Mouse (Mus musculus) hindbrain, embryonic 16.5 days (tissue): ENCODE results near the gene Hs1bp3. TPM values are rescaled to one million over a fixed set of nuclear protein-coding genes. Genes with fewer than 3 reads are reported as not detected.

Source experiments
- ATAC-seq: fragments of 200-750 bp; cut with Nextera tagmentation; 2 replicates; pipeline ENCODE4 v1.8.0; 2017; ENCODE audit warnings: moderate TSS enrichment, moderate library complexity
- H3K27ac ChIP-seq: fragments of 300-500 bp; sonication (generic); 2 replicates; pipeline ENCODE4 v1.5.1; 2014; ENCODE audit warnings: low read depth, mild to moderate bottlenecking, control low read depth, low read length, moderate library complexity
- H3K27me3 ChIP-seq: fragments of 300-500 bp; sonication (generic); replicated peaks from 2 replicates; pipeline ENCODE4 v1.6.1; 2014; ENCODE audit warnings: low read length; ENCODE audit not compliant: control insufficient read depth, insufficient read depth
- H3K36me3 ChIP-seq: fragments of 300-500 bp; sonication (generic); 2 replicates; pipeline ENCODE4 v1.6.1; 2014; ENCODE audit warnings: mild to moderate bottlenecking, low read length, moderate library complexity, mixed read lengths; ENCODE audit not compliant: control insufficient read depth, insufficient read depth
- H3K4me1 ChIP-seq: fragments of 300-500 bp; sonication (generic); 2 replicates; pipeline ENCODE4 v1.6.1; 2014; ENCODE audit warnings: low read depth, low read length; ENCODE audit not compliant: control insufficient read depth, insufficient read depth
- H3K4me2 ChIP-seq: fragments of 300-500 bp; sonication (generic); 2 replicates; pipeline ENCODE4 v1.6.1; 2014; ENCODE audit warnings: mild to moderate bottlenecking, low read length, control low read depth, moderate library complexity
- H3K4me3 ChIP-seq: fragments of 300-500 bp; sonication (generic); 2 replicates; pipeline ENCODE4 v1.5.1; 2014; ENCODE audit warnings: mild to moderate bottlenecking, low read length, control low read depth, moderate library complexity
- H3K9ac ChIP-seq: fragments of 300-500 bp; sonication (generic); 2 replicates; pipeline ENCODE4 v1.6.1; 2014; ENCODE audit warnings: low read depth, mild to moderate bottlenecking, control low read depth, low read length, moderate library complexity
- H3K9me3 ChIP-seq: fragments of 300-500 bp; sonication (generic); 2 replicates; pipeline ENCODE4 v1.6.1; 2014; ENCODE audit warnings: mild to moderate bottlenecking, low read length, moderate library complexity; ENCODE audit not compliant: control insufficient read depth
- WGBS: fragments of 180-500 bp; shearing (Covaris S2); extraction: QIAGEN DNeasy Blood & Tissue Kit; methylation state at CpG from one replicate; pipeline ENCODE4 v1.1.7; 2014; 5-methylcytosine and 5-hydroxymethylcytosine counted together
- polyA plus RNA-seq: library from polyadenylated mRNA; unstranded; fragments of >200 nt; fragmentation: Nextera tagmentation; extraction: Ambion mirVana; gene quantifications from 2 replicates; pipeline ENCODE4 v1.2.1, GENCODE M21; 2015

Gene Hs1bp3
- polyA plus RNA-seq, 1 experiment from 2014 or later, result 10.1 TPM

- H3K9me3 ChIP-seq, result no peaks in the 10 kb centered on the region
- H3K4me1 ChIP-seq, result peaks cover 13% of the 10 kb centered on the region
- no peak overlapping the region for H3K4me3 ChIP-seq
- 0 out of 2 replicates have a peak, but pooled peaks cover 2% of the 10 kb centered on the region for H3K36me3 ChIP-seq
- no peak overlapping the region for H3K4me2 ChIP-seq
- H3K27me3 ChIP-seq, result no peaks in the 10 kb centered on the region
- 80% methylated on average over 5 of the region's 5 CpGs for WGBS
- ATAC-seq, result no peak
- no peak overlapping the region for H3K9ac ChIP-seq
- no peak overlapping the region for H3K27ac ChIP-seq
Observed at GRCm38 (mm10) chr12:8316541-8316940, 3.3 kb downstream of the Hs1bp3 start.

- Histone ChIP-seq H3K36me3 (peaks cover 15% of the 10 kb centered on the region), H3K9ac (no peak overlapping the region), H3K4me3 (no peak overlapping the region), H3K4me1 (no peaks in the 10 kb centered on the region), H3K27me3 (no peaks in the 10 kb centered on the region), H3K4me2 (no peak overlapping the region), H3K27ac (no peak overlapping the region), H3K9me3 (no peaks in the 10 kb centered on the region)
- ATAC-seq, result peak; percentile 52
- WGBS, result 46% methylated on average over 5 of the region's 5 CpGs
Observed at GRCm38 (mm10) chr12:8320084-8320713, 7.0 kb downstream of the Hs1bp3 start.

GRCm38 (mm10) chr12:8321506-8321905, 8.3 kb downstream of the Hs1bp3 start:
- no peak for ATAC-seq
- Histone ChIP-seq H3K4me2 (no peak overlapping the region), H3K27me3 (no peaks in the 10 kb centered on the region), H3K9me3 (no peaks in the 10 kb centered on the region), H3K27ac (no peak overlapping the region), H3K9ac (no peak overlapping the region), H3K4me3 (no peak overlapping the region), H3K4me1 (no peaks in the 10 kb centered on the region), H3K36me3 (peaks cover 15% of the 10 kb centered on the region)
- WGBS, result 71% methylated on average over 10 of the region's 10 CpGs

- WGBS, result 84% methylated on average over 10 of the region's 10 CpGs
- Histone ChIP-seq H3K36me3 (peaks cover 15% of the 10 kb centered on the region), H3K27me3 (no peaks in the 10 kb centered on the region), H3K9me3 (no peaks in the 10 kb centered on the region), H3K4me3 (no peak overlapping the region), H3K4me1 (peaks cover 12% of the 10 kb centered on the region), H3K27ac (no peak overlapping the region), H3K4me2 (no peak overlapping the region), H3K9ac (no peak overlapping the region)
- no peak for ATAC-seq
Observed at GRCm38 (mm10) chr12:8324086-8324485, 10.9 kb downstream of the Hs1bp3 start.

GRCm38 (mm10) chr12:8325245-8325942, 12.2 kb downstream of the Hs1bp3 start:
- Histone ChIP-seq H3K4me2 (no peak overlapping the region), H3K9ac (no peak overlapping the region), H3K27me3 (no peaks in the 10 kb centered on the region), H3K36me3 (peaks cover 18% of the 10 kb centered on the region), H3K4me1 (peaks cover 12% of the 10 kb centered on the region), H3K9me3 (no peaks in the 10 kb centered on the region), H3K27ac (no peak overlapping the region), H3K4me3 (no peak overlapping the region)
- ATAC-seq, result no peak
- WGBS, result 94% methylated on average over 13 of the region's 13 CpGs

GRCm38 (mm10) chr12:8325943-8326522, 12.8 kb downstream of the Hs1bp3 start:
- H3K4me2 ChIP-seq, result no peak overlapping the region
- H3K27ac ChIP-seq, result no peak overlapping the region
- H3K4me3 ChIP-seq, result no peak overlapping the region
- H3K4me1 ChIP-seq, result peaks cover 12% of the 10 kb centered on the region
- WGBS, result 86% methylated on average over 17 of the region's 17 CpGs
- no peaks in the 10 kb centered on the region for H3K9me3 ChIP-seq
- no peak for ATAC-seq
- H3K36me3 ChIP-seq, result peaks cover 18% of the 10 kb centered on the region
- H3K27me3 ChIP-seq, result no peaks in the 10 kb centered on the region
- no peak overlapping the region for H3K9ac ChIP-seq

- Histone ChIP-seq H3K4me2 (peak overlapping the region; percentile 32), H3K27ac (peak overlapping the region; percentile 44), H3K4me1 (peaks cover 18% of the 10 kb centered on the region), H3K4me3 (no peak overlapping the region), H3K36me3 (peaks cover 15% of the 10 kb centered on the region), H3K27me3 (no peaks in the 10 kb centered on the region), H3K9ac (peak overlapping the region; percentile 56), H3K9me3 (no peaks in the 10 kb centered on the region)
- WGBS, result 13% methylated on average over 17 of the region's 17 CpGs
- ATAC-seq, result peak; percentile 90
Observed at GRCm38 (mm10) chr12:8326825-8327674, 13.8 kb downstream of the Hs1bp3 start.

DNA sequence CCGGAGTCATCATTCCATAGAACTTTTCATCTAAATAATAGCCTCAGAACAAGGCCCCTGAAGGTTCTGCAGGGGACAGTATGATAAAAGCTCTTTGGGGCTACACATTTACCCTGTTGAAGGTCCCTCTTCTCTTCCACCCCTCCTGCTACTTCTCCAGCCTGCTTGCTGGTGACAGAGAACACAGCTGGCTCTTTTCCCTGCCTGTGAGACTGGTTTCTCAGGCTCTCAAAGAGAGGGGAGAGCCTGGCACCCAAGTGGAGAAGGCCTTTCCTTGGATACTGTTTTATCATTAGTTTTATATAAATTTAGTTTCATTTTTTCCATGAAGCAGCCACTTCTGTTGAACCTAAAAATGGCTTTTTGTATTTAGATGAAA, 14.4 kb downstream of the Hs1bp3 start:
- Histone ChIP-seq H3K4me2 (no peak overlapping the region), H3K4me3 (no peak overlapping the region), H3K27me3 (no peaks in the 10 kb centered on the region), H3K4me1 (peaks cover 22% of the 10 kb centered on the region), H3K27ac (peak overlapping the region; percentile 44), H3K9ac (peak overlapping the region; percentile 56), H3K9me3 (no peaks in the 10 kb centered on the region), H3K36me3 (peaks cover 12% of the 10 kb centered on the region)
- ATAC-seq, result no peak
- WGBS, result 62% methylated on average over 1 of the region's 1 CpGs

GRCm38 (mm10) chr12:8329236-8329635, 16.0 kb downstream of the Hs1bp3 start:
- no peak overlapping the region for H3K4me3 ChIP-seq
- peaks cover 8% of the 10 kb centered on the region for H3K36me3 ChIP-seq
- no peaks in the 10 kb centered on the region for H3K9me3 ChIP-seq
- H3K27me3 ChIP-seq, result no peaks in the 10 kb centered on the region
- H3K4me2 ChIP-seq, result no peak overlapping the region
- H3K4me1 ChIP-seq, result peaks cover 22% of the 10 kb centered on the region
- 86% methylated on average over 7 of the region's 7 CpGs for WGBS
- H3K27ac ChIP-seq, result no peak overlapping the region
- ATAC-seq, result no peak
- no peak overlapping the region for H3K9ac ChIP-seq
